Mouse (Mus musculus): ENCODE measurements around the gene Ncoa1. TPM values are rescaled to one million over a fixed set of nuclear protein-coding genes. Genes with fewer than 3 reads are reported as not detected.
"Not testable (repeated sequence)": the region's sequence is repeated elsewhere in the genome, so short reads cannot be mapped to it uniquely, and the experiment has no call there.

Gene Ncoa1
- polyA plus RNA-seq, 1 experiment from 2014 or later, result 10.4 TPM

GRCm38 (mm10) chr12:4460990-4461389 is 16.0 kb downstream of the Ncoa1 start:
- Histone ChIP-seq H3K4me1 (ENCODE audit: control insufficient read depth, insufficient read depth, low read length) (peaks cover 5% of the 10 kb centered on the region; the same call in 1 of the 2 replicates), H3K27me3 (ENCODE audit: control insufficient read depth, insufficient read depth, low read length) (no peaks in the 10 kb centered on the region), H3K9me3 (replicated peaks; ENCODE audit: control insufficient read depth, low read length) (no peaks in the 10 kb centered on the region), H3K4me3 (ENCODE audit: low read depth, low read length) (no peak overlapping the region), H3K36me3 (ENCODE audit: control insufficient read depth, insufficient read depth, low read length) (no peaks in the 10 kb centered on the region), H3K4me2 (no peak overlapping the region), H3K9ac (ENCODE audit: low read depth, low read length) (no peak overlapping the region), H3K27ac (ENCODE audit: low read depth, low read length) (no peak overlapping the region)
- no peak for ATAC-seq (replicated peaks; ENCODE audit: insufficient number of reproducible peaks, low FRiP score, low TSS enrichment)
- WGBS (ENCODE audit: insufficient replicate concordance), result 91% methylated on average over 2 of the region's 2 CpGs

GRCm38 (mm10) chr12:4454956-4455565 is 21.9 kb downstream of the Ncoa1 start:
- WGBS (ENCODE audit: insufficient replicate concordance), result 77% methylated on average over 10 of the region's 10 CpGs
- no peak overlapping the region for H3K9ac ChIP-seq (ENCODE audit: low read depth, low read length)
- peaks cover 5% of the 10 kb centered on the region; the same call in 1 of the 2 replicates for H3K4me1 ChIP-seq (ENCODE audit: control insufficient read depth, insufficient read depth, low read length)
- no peak for ATAC-seq (replicated peaks; ENCODE audit: insufficient number of reproducible peaks, low FRiP score, low TSS enrichment)
- H3K27me3 ChIP-seq (ENCODE audit: control insufficient read depth, insufficient read depth, low read length), result no peaks in the 10 kb centered on the region
- no peak overlapping the region for H3K27ac ChIP-seq (ENCODE audit: low read depth, low read length)
- H3K36me3 ChIP-seq (ENCODE audit: control insufficient read depth, insufficient read depth, low read length), result no peaks in the 10 kb centered on the region
- H3K4me2 ChIP-seq, result no peak overlapping the region
- H3K9me3 ChIP-seq (replicated peaks; ENCODE audit: control insufficient read depth, low read length), result no peaks in the 10 kb centered on the region
- no peak overlapping the region for H3K4me3 ChIP-seq (ENCODE audit: low read depth, low read length)

GRCm38 (mm10) chr12:4454248-4454647 is 22.7 kb downstream of the Ncoa1 start:
- H3K4me1 ChIP-seq (ENCODE audit: control insufficient read depth, insufficient read depth, low read length), result peaks cover 5% of the 10 kb centered on the region; the same call in 1 of the 2 replicates
- 77% methylated on average over 4 of the region's 4 CpGs for WGBS (ENCODE audit: insufficient replicate concordance)
- ATAC-seq (replicated peaks; ENCODE audit: insufficient number of reproducible peaks, low FRiP score, low TSS enrichment), result no peak
- no peak overlapping the region for H3K4me2 ChIP-seq
- no peaks in the 10 kb centered on the region for H3K36me3 ChIP-seq (ENCODE audit: control insufficient read depth, insufficient read depth, low read length)
- no peaks in the 10 kb centered on the region for H3K9me3 ChIP-seq (replicated peaks; ENCODE audit: control insufficient read depth, low read length)
- H3K9ac ChIP-seq (ENCODE audit: low read depth, low read length), result no peak overlapping the region
- no peak overlapping the region for H3K4me3 ChIP-seq (ENCODE audit: low read depth, low read length)
- H3K27me3 ChIP-seq (ENCODE audit: control insufficient read depth, insufficient read depth, low read length), result no peaks in the 10 kb centered on the region
- no peak overlapping the region for H3K27ac ChIP-seq (ENCODE audit: low read depth, low read length)

GRCm38 (mm10) chr12:4452233-4452632 is 24.7 kb downstream of the Ncoa1 start:
- Histone ChIP-seq H3K4me3 (ENCODE audit: low read depth, low read length) (no peak overlapping the region), H3K9me3 (replicated peaks; ENCODE audit: control insufficient read depth, low read length) (no peaks in the 10 kb centered on the region), H3K4me2 (no peak overlapping the region), H3K36me3 (ENCODE audit: control insufficient read depth, insufficient read depth, low read length) (no peaks in the 10 kb centered on the region), H3K4me1 (ENCODE audit: control insufficient read depth, insufficient read depth, low read length) (no peaks in the 10 kb centered on the region; the same call in 1 of the 2 replicates), H3K27ac (ENCODE audit: low read depth, low read length) (no peak overlapping the region), H3K9ac (ENCODE audit: low read depth, low read length) (no peak overlapping the region), H3K27me3 (ENCODE audit: control insufficient read depth, insufficient read depth, low read length) (no peaks in the 10 kb centered on the region)
- no peak for ATAC-seq (replicated peaks; ENCODE audit: insufficient number of reproducible peaks, low FRiP score, low TSS enrichment)

GRCm38 (mm10) chr12:4450485-4450884 is 26.5 kb downstream of the Ncoa1 start:
- H3K4me3 ChIP-seq (ENCODE audit: low read depth, low read length); H3K4me2 ChIP-seq; H3K9ac ChIP-seq (ENCODE audit: low read depth, low read length); H3K27me3 ChIP-seq (ENCODE audit: control insufficient read depth, insufficient read depth, low read length); ATAC-seq (replicated peaks; ENCODE audit: insufficient number of reproducible peaks, low FRiP score, low TSS enrichment); H3K9me3 ChIP-seq (replicated peaks; ENCODE audit: control insufficient read depth, low read length); H3K36me3 ChIP-seq (ENCODE audit: control insufficient read depth, insufficient read depth, low read length); H3K27ac ChIP-seq (ENCODE audit: low read depth, low read length); H3K4me1 ChIP-seq (ENCODE audit: control insufficient read depth, insufficient read depth, low read length): not testable (repeated sequence)

GRCm38 (mm10) chr12:4448076-4448589 is 28.8 kb downstream of the Ncoa1 start:
- Histone ChIP-seq H3K4me2 (no peak overlapping the region), H3K9me3 (replicated peaks; ENCODE audit: control insufficient read depth, low read length) (no peaks in the 10 kb centered on the region), H3K27me3 (ENCODE audit: control insufficient read depth, insufficient read depth, low read length) (no peaks in the 10 kb centered on the region), H3K9ac (ENCODE audit: low read depth, low read length) (no peak overlapping the region), H3K4me1 (ENCODE audit: control insufficient read depth, insufficient read depth, low read length) (no peaks in the 10 kb centered on the region), H3K4me3 (ENCODE audit: low read depth, low read length) (no peak overlapping the region), H3K36me3 (ENCODE audit: control insufficient read depth, insufficient read depth, low read length) (no peaks in the 10 kb centered on the region), H3K27ac (ENCODE audit: low read depth, low read length) (no peak overlapping the region)
- ATAC-seq (replicated peaks; ENCODE audit: insufficient number of reproducible peaks, low FRiP score, low TSS enrichment), result no peak
- 74% methylated on average over 4 of the region's 4 CpGs for WGBS (ENCODE audit: insufficient replicate concordance)

GRCm38 (mm10) chr12:4444946-4445345 is 32.0 kb downstream of the Ncoa1 start:
- no peaks in the 10 kb centered on the region for H3K9me3 ChIP-seq (replicated peaks; ENCODE audit: control insufficient read depth, low read length)
- no peaks in the 10 kb centered on the region for H3K4me1 ChIP-seq (ENCODE audit: control insufficient read depth, insufficient read depth, low read length)
- no peaks in the 10 kb centered on the region for H3K27me3 ChIP-seq (ENCODE audit: control insufficient read depth, insufficient read depth, low read length)
- H3K4me3 ChIP-seq (ENCODE audit: low read depth, low read length), result no peak overlapping the region
- no peak overlapping the region for H3K9ac ChIP-seq (ENCODE audit: low read depth, low read length)
- no peak overlapping the region for H3K4me2 ChIP-seq
- H3K27ac ChIP-seq (ENCODE audit: low read depth, low read length), result no peak overlapping the region
- WGBS (ENCODE audit: insufficient replicate concordance), result 84% methylated on average over 5 of the region's 5 CpGs
- ATAC-seq (replicated peaks; ENCODE audit: insufficient number of reproducible peaks, low FRiP score, low TSS enrichment), result no peak
- H3K36me3 ChIP-seq (ENCODE audit: control insufficient read depth, insufficient read depth, low read length), result no peaks in the 10 kb centered on the region

- no peak overlapping the region for H3K9ac ChIP-seq (ENCODE audit: low read depth, low read length)
- H3K27me3 ChIP-seq (ENCODE audit: control insufficient read depth, insufficient read depth, low read length), result no peaks in the 10 kb centered on the region
- no peaks in the 10 kb centered on the region for H3K36me3 ChIP-seq (ENCODE audit: control insufficient read depth, insufficient read depth, low read length)
- no peak overlapping the region for H3K27ac ChIP-seq (ENCODE audit: low read depth, low read length)
- no peak overlapping the region for H3K4me3 ChIP-seq (ENCODE audit: low read depth, low read length)
- H3K4me1 ChIP-seq (ENCODE audit: control insufficient read depth, insufficient read depth, low read length), result no peaks in the 10 kb centered on the region
- no peak overlapping the region for H3K4me2 ChIP-seq
- WGBS (ENCODE audit: insufficient replicate concordance), result 64% methylated on average over 3 of the region's 3 CpGs
- no peaks in the 10 kb centered on the region for H3K9me3 ChIP-seq (replicated peaks; ENCODE audit: control insufficient read depth, low read length)
- ATAC-seq (replicated peaks; ENCODE audit: insufficient number of reproducible peaks, low FRiP score, low TSS enrichment), result no peak
Measured at GRCm38 (mm10) chr12:4441451-4441850, 35.5 kb downstream of the Ncoa1 start.

GRCm38 (mm10) chr12:4436198-4436597 is 40.8 kb downstream of the Ncoa1 start:
- Histone ChIP-seq H3K4me2 (no peak overlapping the region), H3K4me1 (ENCODE audit: control insufficient read depth, insufficient read depth, low read length) (no peaks in the 10 kb centered on the region), H3K27ac (ENCODE audit: low read depth, low read length) (no peak overlapping the region), H3K9me3 (replicated peaks; ENCODE audit: control insufficient read depth, low read length) (no peaks in the 10 kb centered on the region), H3K36me3 (ENCODE audit: control insufficient read depth, insufficient read depth, low read length) (no peaks in the 10 kb centered on the region), H3K4me3 (ENCODE audit: low read depth, low read length) (no peak overlapping the region), H3K27me3 (ENCODE audit: control insufficient read depth, insufficient read depth, low read length) (no peaks in the 10 kb centered on the region), H3K9ac (ENCODE audit: low read depth, low read length) (no peak overlapping the region)
- whole genome bisulfite sequencing (ENCODE audit: insufficient replicate concordance), result 76% methylated on average over 5 of the region's 5 CpGs
- no peak for ATAC-seq (replicated peaks; ENCODE audit: insufficient number of reproducible peaks, low FRiP score, low TSS enrichment)

Measured in heart, embryonic 11.5 days (tissue).